Mouse (Mus musculus) bone marrow macrophage, adult 2 months (primary cell): Measurements from ENCODE around the gene Ubxn6. TPM values are rescaled to one million over a fixed set of nuclear protein-coding genes. Genes with fewer than 3 reads are reported as not detected.

ENCODE experiments used
- H3K27ac ChIP-seq: 2 replicates; pipeline ENCODE4 v1.5.1; 2012; ENCODE audit warnings: low read depth, low read length; ENCODE audit not compliant: insufficient read depth
- H3K4me1 ChIP-seq: 2 replicates; pipeline ENCODE4 v1.6.1; 2012; ENCODE audit warnings: low read length; ENCODE audit not compliant: control insufficient read depth, insufficient read depth
- H3K4me3 ChIP-seq: 2 replicates; pipeline ENCODE4 v1.5.1; 2012; ENCODE audit warnings: mild to moderate bottlenecking, low read length, moderate library complexity; ENCODE audit not compliant: insufficient read depth
- CTCF ChIP-seq: IDR thresholded peaks from 2 replicates; pipeline ENCODE4 v1.5.1; 2012; ENCODE audit warnings: low read depth, mild to moderate bottlenecking, low read length, moderate library complexity
- POLR2A ChIP-seq: IDR thresholded peaks from 2 replicates; pipeline ENCODE4 v1.6.1; 2012; ENCODE audit warnings: mild to moderate bottlenecking, low read depth, low read length, borderline replicate concordance
- polyA plus RNA-seq: library from polyadenylated mRNA; stranded (reverse); fragments of >200 nt; gene quantifications from 2 replicates; pipeline ENCODE4 v1.2.4, GENCODE M21; 2012; ENCODE audit not compliant: missing spikeins, insufficient read depth, insufficient read length

The Ubxn6 gene
- polyA plus RNA-seq, 1 experiment: 55.7 TPM

DNA sequence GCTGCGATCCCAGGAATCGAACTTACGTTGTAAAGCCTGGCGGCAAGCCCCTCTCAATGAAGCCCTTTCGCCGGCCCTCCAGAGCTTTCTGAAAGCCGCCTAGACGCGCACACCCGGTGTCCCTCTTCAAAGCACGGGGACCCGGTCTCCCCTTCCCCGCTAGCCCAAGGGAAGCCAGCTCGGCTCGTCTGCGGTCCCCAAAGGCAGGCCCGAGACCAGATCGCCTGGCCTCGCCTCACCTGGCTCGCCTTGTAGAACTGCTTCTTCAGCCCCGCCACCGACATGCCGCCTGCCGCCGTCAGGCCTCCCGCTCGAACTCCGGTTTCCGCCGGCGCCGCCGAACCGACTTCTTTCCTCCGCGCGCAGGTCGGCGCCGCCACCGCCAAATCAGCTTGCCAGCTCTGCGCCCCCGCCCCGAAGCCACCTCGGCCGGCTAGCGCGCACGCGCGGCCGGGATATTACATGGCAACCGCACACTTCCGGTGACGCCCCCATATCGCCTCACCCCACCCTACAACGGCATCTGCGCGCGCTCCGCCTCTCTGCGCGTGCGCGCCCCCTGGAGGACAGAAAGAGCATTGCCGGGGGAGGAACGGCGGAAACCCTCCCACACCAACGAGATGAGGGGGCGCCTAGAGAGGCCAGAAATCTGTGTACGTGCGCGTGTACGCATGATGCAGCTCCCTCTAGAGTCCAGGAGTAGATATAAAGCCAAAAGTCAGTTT, 38.5 kb downstream of the Ubxn6 start, which contains the start of gene Sh3gl1:
Sh3gl1 (minus strand) TSS at position 460 of the 725 bp plus-strand sequence.
- peak; percentile 64 for TF ChIP-seq CTCF
- TF ChIP-seq POLR2A: no peak
- Histone ChIP-seq H3K4me3 (peak within 1 kb of the TSS; percentile 96), H3K4me1 (peaks cover 42% of the 10 kb centered on the region), H3K27ac (peak within 1 kb of the TSS; percentile 79)

DNA sequence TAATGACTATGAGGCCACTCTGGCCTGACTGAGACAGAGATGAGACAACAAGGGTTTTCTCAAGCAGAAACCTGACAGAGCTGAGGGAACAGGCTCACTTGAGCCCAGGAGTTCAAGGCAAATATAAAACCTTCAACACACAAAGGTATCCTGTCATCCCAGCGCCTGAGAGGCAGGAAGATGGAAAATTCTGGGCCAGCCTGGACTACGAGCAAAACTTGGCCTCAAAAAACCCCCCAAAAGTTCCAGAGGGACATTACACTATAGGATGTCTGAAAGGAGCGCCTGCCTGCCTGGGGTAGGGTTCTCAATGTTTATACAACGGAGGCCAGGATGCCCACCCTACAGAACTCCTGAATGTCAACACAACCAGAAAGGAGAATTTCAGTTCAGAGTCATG, 39.6 kb downstream of the Ubxn6 start:
- 0 out of 2 replicates have a peak overlapping the region, but pooled peaks have one; percentile 13 for H3K27ac ChIP-seq
- TF ChIP-seq CTCF (no peak), POLR2A (no peak)
- H3K4me3 ChIP-seq: peak overlapping the region; percentile 96
- H3K4me1 ChIP-seq: peaks cover 50% of the 10 kb centered on the region

DNA sequence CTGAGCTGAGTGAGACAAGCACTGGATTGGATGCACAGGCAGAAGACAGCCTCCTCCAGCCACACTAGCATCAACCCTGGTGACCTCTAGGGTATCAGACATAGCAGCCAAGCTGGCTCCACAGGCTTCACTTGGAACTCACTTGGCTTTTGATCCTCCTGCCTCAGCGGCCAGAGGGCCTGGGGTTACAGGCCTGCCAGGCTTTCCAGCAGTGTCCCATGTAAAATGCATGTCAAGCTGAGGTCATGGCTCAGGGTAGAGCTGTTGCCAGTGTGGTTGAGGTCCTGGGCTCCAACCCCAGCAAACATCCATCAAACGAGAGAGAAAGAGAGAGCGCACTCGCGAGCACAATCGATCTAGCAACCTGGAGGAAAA, 40.1 kb downstream of the Ubxn6 start:
- H3K27ac ChIP-seq: peak overlapping the region; percentile 13; the same call in 1 of the 2 replicates
- TF ChIP-seq CTCF (no peak), POLR2A (no peak)
- H3K4me1 ChIP-seq: peaks cover 54% of the 10 kb centered on the region
- peak overlapping the region; percentile 96 for H3K4me3 ChIP-seq

DNA sequence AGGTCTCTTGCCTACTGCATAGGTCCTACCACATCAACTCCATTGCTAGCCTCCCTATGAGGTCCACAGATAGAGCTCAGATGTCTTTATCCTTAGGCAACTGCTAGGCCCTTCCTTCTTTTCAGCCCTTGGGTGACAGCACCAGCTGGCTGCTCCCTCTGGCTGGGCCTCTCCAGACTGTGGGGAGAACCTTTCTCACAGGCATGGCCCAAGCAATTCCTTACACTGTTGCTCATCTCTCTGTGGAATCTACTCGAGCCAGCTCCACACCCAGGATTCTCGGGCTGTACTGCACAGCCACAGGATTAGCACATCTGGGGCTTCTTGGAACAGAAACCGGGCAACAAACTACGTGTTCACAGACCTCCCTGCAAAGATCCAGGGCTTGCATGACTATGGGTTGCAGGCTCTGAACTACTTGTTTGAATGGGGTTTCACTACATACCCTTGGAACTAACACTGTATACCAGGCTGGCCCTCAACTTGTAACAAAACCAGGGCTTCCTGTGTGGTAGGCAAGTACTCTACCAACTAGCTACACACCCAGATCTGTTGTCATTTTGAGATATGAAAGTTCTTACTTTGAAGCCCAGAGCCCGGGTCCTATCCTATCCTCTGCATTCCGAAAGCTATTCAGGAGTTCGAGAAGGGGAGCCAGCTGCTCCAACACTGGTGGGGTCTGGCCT, 40.6 kb downstream of the Ubxn6 start:
- peak overlapping the region; percentile 15 for H3K27ac ChIP-seq
- H3K4me1 ChIP-seq: peaks cover 60% of the 10 kb centered on the region
- peak overlapping the region; percentile 96 for H3K4me3 ChIP-seq
- TF ChIP-seq POLR2A (no peak), CTCF (no peak)

DNA sequence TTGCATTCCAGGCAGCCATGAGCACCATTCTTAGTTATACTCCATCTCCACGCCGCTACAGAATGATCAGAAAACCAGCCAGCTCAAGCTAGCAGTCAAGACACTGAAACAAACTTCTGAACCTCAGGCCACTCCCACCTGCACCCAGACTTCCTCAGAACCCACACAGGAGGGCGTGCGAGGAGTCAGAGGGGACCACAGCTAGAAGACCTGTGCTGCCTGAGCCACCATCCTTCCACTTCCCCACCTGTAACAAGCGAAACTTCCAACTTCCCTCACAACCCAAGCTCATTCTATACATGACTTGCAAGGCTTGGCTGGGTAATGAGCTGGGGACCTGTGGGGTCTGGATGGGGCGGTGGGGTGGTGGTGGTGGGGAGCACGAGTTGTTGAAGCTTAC, 42.0 kb downstream of the Ubxn6 start:
- Histone ChIP-seq H3K27ac (peak overlapping the region; percentile 98), H3K4me1 (peaks cover 70% of the 10 kb centered on the region), H3K4me3 (no peak overlapping the region; the same call in 1 of the 2 replicates)
- TF ChIP-seq CTCF: no peak
- TF ChIP-seq POLR2A: no peak

DNA sequence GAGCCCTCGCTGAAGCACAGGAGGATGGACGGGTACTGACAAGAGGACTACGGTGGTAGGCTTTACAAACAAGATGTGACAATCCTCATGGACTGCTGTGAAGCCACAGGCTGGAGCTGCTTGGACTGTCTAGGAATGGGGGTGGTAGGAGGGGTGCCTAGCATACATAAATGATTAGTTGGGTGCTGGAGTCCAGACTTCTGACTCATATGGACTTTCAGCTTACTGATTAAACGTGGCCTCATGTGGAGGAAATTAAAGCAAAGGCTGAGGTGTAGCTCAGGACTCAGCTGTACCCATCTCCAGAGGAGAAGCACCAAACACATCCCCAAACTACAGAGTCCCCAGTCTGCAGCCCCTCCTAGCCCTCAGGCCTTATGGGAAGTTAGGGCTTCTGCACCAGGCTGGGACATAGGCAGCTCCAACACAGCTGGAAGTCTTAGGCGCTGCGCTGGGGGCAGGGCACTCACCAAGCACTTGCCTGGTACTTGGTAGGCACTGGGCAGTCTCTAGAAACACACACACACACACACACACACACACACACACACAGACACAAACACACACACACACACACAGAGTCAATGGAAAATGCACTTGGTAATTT, 42.6 kb downstream of the Ubxn6 start:
- Histone ChIP-seq H3K4me1 (peaks cover 73% of the 10 kb centered on the region), H3K27ac (peak overlapping the region; percentile 98), H3K4me3 (peak overlapping the region; percentile 4; the same call in 1 of the 2 replicates)
- TF ChIP-seq CTCF (no peak), POLR2A (no peak)

DNA sequence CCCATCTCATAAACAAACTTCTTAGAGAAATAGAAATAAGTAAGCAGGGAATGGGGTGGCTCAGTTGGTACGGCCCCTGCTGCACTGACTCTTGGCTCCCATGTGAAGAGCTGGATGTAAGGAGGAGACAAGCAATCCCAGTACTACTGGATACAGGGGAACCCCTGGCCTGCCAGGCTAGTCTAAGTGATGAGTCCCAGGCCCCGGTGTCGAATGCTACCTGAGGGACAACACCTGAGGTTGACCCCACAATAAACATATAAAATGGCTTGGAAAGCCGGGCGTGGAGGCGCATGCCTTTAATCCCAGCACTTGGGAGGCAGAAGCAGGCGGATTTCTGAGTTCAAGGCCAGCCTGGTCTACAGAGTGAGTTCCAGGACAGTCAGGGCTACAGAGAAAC, 43.4 kb downstream of the Ubxn6 start:
- Histone ChIP-seq H3K4me3 (no peak overlapping the region), H3K27ac (peak overlapping the region; percentile 98), H3K4me1 (peaks cover 77% of the 10 kb centered on the region)
- TF ChIP-seq CTCF (0 out of 2 replicates have a peak, but pooled peaks have one; percentile 1), POLR2A (no peak)

DNA sequence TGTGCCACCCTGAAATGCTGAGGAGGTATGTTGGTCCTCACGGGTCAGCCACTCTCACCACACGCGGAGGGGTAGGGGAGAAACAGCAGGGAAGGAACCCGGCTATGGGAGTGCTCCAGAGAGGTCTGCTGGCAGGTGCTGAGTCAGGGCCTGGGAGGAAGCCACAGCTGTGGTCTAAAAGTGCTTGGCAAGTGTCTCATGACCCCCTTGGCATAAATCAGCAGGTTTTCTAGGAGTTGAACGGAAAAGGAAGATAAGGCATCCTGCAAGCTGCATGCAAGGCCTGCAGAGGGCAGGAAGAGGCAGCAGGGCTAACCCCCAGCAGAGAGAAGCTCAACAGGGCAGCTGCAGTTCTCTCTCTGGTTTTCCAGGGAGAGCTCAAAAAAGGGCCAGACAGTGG, 43.9 kb downstream of the Ubxn6 start:
- Histone ChIP-seq H3K4me1 (peaks cover 83% of the 10 kb centered on the region), H3K27ac (peak overlapping the region; percentile 98), H3K4me3 (peak overlapping the region; percentile 21)
- TF ChIP-seq CTCF (no peak), POLR2A (no peak)

DNA sequence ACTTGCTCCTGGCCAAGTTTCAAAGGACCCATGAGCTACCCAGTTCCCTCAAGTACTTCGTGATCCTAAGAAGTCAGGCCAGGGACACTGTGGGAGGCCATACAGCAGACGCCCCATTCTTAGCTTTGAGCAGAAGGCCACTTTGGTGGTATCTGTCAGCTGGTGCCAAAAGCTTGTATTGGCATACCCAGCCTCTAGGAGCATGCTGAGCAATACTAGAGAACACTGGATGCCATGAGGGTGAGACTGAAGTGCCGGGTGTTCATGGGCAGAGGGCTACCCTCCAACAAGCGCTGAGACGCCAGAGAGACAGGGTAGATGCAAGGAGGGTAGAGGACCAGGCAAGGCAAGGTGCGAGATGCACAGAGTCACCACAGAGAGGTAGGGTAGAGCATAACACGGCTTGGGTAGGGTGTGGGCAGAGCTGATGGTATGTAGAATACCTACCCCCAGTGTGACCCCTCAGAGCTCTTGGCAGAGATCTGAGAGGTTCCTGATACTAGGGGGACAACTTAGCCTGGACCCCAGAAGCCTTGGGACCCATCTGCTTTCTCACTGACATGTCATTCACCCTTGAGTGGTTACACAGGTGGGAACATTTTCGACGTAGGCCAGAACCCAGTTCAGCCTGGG, 44.5 kb downstream of the Ubxn6 start:
- no peak for TF ChIP-seq POLR2A
- no peak for TF ChIP-seq CTCF
- H3K4me1 ChIP-seq: peaks cover 86% of the 10 kb centered on the region
- peak overlapping the region; percentile 21 for H3K4me3 ChIP-seq
- peak overlapping the region; percentile 92 for H3K27ac ChIP-seq
